Mouse (Mus musculus) bone marrow, adult 2 months (tissue): ENCODE results near the gene Kctd12b. TPM values are rescaled to one million over a fixed set of nuclear protein-coding genes. Genes with fewer than 3 reads are reported as not detected.
"Not testable (repeated sequence)": the region's sequence is repeated elsewhere in the genome, so short reads cannot be mapped to it uniquely, and the experiment has no call there.

Source experiments
- H3K27ac ChIP-seq: fragments of 200-500 bp; 2 replicates; pipeline ENCODE4 v1.5.1; 2012; ENCODE audit warnings: low read depth, mild to moderate bottlenecking, control low read depth, inconsistent platforms, low read length; ENCODE audit not compliant: control insufficient read depth, poor library complexity, insufficient read depth
- H3K4me1 ChIP-seq: fragments of 200-500 bp; 2 replicates; pipeline ENCODE4 v1.6.1; 2011; ENCODE audit warnings: low read length; ENCODE audit not compliant: control insufficient read depth, insufficient read depth
- H3K4me3 ChIP-seq: fragments of 200-500 bp; replicated peaks from 2 replicates; pipeline ENCODE3; 2011; ENCODE audit warnings: mild to moderate bottlenecking, low read depth, low read length, control low read depth; ENCODE audit not compliant: control insufficient read depth
- CTCF ChIP-seq: fragments of 200-500 bp; IDR thresholded peaks from 2 replicates; pipeline ENCODE4 v1.5.1; 2011; ENCODE audit warnings: low read length, control low read depth; ENCODE audit not compliant: control insufficient read depth, insufficient read depth
- POLR2A ChIP-seq: fragments of 200-500 bp; IDR thresholded peaks from 2 replicates; pipeline ENCODE4 v1.6.1; 2011; ENCODE audit warnings: low read depth, mild to moderate bottlenecking, control low read depth, low read length, borderline replicate concordance; ENCODE audit not compliant: control insufficient read depth
- WGBS: fragments of 180-500 bp; shearing (Covaris S2); methylation state at CpG from one replicate; pipeline ENCODE4 v1.1.7; 2018; 5-methylcytosine and 5-hydroxymethylcytosine counted together
- polyA plus RNA-seq: library from polyadenylated mRNA; stranded (reverse); fragments of >200 nt; gene quantifications from 2 replicates; pipeline ENCODE4 v1.2.4, GENCODE M21; 2011; ENCODE audit warnings: low replicate concordance; ENCODE audit not compliant: missing spikeins, insufficient read depth, insufficient read length

Kctd12b gene
- polyA plus RNA-seq, result 1.7 and 2.1 TPM in 2 replicates

DNA sequence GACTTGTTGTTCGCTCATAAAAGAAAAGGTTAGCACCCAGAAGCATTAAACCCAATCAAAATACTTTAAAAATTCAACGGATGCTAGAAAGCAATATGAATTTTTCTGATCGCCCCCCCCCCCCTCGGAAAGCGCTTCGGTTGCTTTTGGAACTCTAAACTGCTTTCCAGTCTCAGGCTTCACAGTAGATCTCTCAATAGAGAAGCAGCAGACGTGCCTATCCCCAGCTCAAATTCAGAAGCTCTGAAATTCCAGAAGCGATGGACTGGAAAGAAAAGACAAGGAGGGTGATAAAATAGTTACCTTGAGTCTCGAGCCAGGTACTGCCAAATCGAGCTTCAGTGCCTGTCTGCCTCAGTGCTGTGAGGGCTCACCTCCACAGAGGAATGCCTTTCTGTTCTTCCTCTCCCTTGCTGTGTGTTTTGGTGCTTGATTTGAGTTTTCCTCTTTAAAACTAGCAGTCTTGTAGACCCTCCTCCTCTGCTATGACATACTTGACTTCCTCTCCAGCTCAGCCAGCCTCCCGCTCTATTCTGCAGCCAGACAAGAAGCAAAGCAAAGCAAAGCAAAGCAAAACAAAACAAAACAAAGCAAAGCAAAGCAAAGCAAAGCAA is at the start of gene Kctd12b:
TSS of gene Kctd12b (minus strand) at position 610 of the 614 bp plus-strand sequence.
- WGBS, result 18% methylated on average over 11 of the region's 11 CpGs
- no peak within 1 kb of the TSS for H3K27ac ChIP-seq

DNA sequence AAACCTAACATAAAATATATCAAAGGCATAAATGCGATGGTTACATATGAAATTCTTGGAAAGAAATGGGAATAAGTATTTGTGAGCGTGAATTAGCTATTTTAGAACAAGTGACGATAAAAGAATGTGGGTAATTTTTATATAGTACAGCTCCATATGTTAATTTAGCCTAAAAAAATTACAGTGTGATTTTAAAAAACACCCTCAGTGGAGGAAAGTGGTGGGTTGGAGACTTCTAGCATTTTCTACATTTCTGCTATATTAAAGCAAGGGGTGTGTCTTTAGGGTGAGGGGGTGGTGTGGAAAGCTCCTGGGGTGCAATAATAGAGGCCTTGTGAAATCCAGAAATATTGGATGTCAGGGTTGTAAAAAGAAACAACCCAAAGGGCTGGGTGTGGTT is 46.3 kb upstream of the Kctd12b start:
- H3K4me3 ChIP-seq, result no peak overlapping the region
- H3K4me1 ChIP-seq, result no peaks in the 10 kb centered on the region
- 72% methylated on average over 3 of the region's 3 CpGs for WGBS
- TF ChIP-seq CTCF, result no peak
- no peak overlapping the region for H3K27ac ChIP-seq

More for the DNA sequence above, at the start of gene Kctd12b:
- peak within 1 kb of the TSS; percentile 62 for H3K4me3 ChIP-seq
- no peaks in the 10 kb centered on the region for H3K4me1 ChIP-seq
- TF ChIP-seq POLR2A (no peak), CTCF (no peak)

DNA sequence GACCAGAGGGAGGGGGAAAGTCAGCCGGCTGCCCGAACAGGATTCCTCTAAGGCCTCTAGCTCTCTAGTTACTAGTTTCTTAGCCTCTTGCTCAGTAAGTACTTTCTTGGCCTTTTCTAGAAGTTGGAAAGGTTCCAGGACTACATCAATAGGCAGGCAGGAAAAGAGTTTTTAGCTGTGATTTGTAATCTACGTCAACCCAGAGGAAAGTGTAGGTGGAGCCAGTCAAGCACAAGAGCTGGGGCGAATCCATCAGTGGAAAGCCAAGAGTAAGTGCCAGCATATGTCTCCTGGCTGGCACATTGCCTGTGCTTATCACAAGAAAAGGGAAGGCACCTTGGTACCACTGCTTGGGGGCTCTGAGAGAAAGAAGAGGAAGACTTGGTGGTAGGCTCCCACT is 39.5 kb upstream of the Kctd12b start:
- H3K4me3 ChIP-seq, result no peak overlapping the region
- no peak overlapping the region for H3K27ac ChIP-seq
- TF ChIP-seq POLR2A (no peak), CTCF (no peak)
- 80% methylated on average over 4 of the region's 4 CpGs for WGBS
- no peaks in the 10 kb centered on the region for H3K4me1 ChIP-seq

DNA sequence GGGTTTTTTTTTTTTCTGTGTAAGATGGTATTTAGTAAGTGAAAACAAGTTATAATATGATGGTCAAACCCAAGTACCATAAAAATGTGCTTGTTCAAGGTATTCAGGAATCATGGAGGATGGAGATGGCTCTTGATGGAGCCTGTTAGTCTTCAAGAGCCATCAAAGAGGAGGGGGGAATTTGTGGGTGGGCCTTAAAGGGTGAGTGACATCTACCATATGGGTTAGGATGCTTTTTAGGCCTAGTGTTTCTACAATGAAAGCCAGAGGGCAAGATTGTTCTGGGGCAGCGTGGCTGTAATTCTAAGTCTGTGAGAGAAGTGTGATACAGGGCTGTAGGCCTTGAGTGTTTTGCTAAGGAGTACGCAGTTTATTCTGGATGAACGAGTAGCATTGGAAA is 28.2 kb upstream of the Kctd12b start:
- H3K4me1 ChIP-seq, result no peaks in the 10 kb centered on the region; the same call in 1 of the 2 replicates
- no peak for TF ChIP-seq CTCF
- TF ChIP-seq POLR2A, result no peak
- H3K4me3 ChIP-seq, result no peak overlapping the region
- 68% methylated on average over 3 of the region's 3 CpGs for WGBS
- no peak overlapping the region for H3K27ac ChIP-seq

DNA sequence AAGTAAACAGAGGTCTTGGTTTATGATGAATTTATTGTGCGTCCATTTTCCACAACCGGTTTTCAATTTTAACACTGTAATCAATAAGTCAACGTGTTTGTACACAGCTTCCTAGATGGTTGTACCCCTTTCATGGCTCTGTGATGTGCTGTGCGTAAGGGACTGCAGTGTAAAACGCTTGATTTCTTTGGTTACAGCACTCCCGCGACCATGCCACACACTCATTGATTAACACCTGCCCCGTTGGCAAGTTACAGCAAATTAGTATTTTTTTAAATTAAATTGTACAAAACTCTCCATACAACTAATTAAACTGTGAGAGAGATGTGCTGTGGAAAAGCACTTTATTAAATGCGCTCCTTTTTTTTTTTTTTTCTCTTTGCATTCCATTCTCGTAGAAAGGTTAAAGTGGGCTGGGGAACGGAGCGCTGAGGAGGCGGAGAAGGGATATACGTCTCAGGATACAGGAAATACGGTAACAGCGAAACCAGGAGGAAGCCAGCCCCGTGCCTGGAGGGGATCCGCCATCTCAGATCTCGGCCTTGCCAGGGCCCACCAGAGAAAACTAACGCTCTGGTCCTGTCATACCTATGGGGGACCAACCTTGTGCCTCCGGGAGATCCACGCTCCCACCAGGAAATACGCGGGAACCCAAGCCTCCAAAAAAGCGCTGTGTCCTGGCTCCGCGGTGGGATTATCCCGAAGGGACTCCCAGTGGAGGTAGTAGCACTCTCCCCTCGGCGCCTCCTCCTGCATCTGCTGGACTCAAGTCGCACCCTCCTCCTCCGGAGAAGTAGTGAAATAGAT is 27.1 kb upstream of the Kctd12b start, which contains the start of gene Nbdy:
TSS of gene Nbdy (plus strand) at position 481 of the 807 bp plus-strand sequence.
- 0 out of 2 replicates have a peak within 1 kb of the TSS, but pooled peaks have one; percentile 4 for H3K27ac ChIP-seq
- no peaks in the 10 kb centered on the region; the same call in 1 of the 2 replicates for H3K4me1 ChIP-seq
- peak within 1 kb of the TSS; percentile 74 for H3K4me3 ChIP-seq
- TF ChIP-seq CTCF, result no peak
- no peak for TF ChIP-seq POLR2A
- 8% methylated on average over 32 of the region's 32 CpGs for WGBS

DNA sequence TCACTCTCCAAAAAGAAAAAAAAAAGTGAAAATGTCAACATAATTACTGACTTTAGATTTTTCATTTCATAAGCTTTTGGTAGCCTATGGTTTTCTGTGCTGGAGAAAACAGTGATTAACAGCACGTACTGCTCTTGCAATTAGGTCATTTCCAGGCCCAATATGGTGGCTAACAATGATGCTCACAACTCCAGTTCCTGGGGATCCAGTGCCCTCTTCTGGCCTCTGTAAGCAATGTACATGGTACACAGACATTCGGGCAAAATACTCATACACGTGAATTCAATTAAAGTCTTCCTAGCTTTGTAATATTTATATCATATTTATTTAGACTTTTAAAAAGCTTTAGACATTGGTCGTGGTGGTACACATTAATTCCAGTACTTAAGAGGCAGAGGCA is 23.4 kb upstream of the Kctd12b start:
- H3K4me1 ChIP-seq, result no peaks in the 10 kb centered on the region; the same call in 1 of the 2 replicates
- no peak for TF ChIP-seq POLR2A
- TF ChIP-seq CTCF, result 0 out of 2 replicates have a peak, but pooled peaks have one; percentile 9
- H3K4me3 ChIP-seq, result no peak overlapping the region
- H3K27ac ChIP-seq, result no peak overlapping the region
- 46% methylated on average over 4 of the region's 4 CpGs for WGBS

DNA sequence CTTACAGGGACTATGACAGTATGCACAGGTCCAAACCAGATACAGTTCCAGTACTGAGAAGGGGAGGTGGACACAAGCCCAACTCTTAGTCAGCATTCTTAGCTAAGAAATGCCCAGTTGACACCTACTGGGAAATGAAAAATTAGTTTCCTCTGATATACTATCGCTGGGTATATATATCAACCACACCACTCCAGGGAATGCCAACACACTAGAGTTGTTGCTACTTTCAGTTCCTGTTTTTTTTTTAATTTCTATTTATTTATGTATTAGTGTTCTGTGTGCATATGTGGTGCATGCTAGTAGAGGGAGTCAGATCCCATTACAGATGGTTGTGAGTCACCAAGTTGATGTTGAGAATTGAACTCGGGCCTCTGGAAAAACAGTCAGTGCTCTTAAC is 20.5 kb upstream of the Kctd12b start:
- TF ChIP-seq CTCF (no peak), POLR2A (no peak)
- 56% methylated on average over 2 of the region's 2 CpGs for WGBS
- Histone ChIP-seq H3K4me3 (no peak overlapping the region), H3K4me1 (no peaks in the 10 kb centered on the region), H3K27ac (no peak overlapping the region)

DNA sequence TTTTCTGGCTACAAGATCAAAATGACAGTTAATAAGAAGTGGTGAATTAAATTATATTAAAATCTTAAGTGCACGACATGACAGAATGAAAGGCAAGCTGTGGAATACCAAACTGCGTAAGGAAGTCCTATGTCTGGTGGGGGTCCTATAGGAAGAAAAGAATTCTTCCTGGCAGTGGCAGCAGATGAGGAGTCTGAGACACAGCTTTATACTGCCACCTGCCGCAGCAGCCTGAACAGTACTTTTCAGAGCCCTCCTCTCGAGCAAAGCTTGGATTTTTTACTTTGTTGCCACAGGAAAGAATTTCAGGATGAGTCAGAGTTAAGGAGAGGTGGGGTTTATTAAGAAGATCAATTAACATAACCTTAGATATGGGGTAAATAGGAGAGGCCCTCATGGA is 11.5 kb upstream of the Kctd12b start:
- H3K27ac ChIP-seq, result no peak overlapping the region
- TF ChIP-seq CTCF, result no peak
- no peak for TF ChIP-seq POLR2A
- WGBS, result 24% methylated on average over 4 of the region's 4 CpGs
- no peaks in the 10 kb centered on the region for H3K4me1 ChIP-seq
- no peak overlapping the region for H3K4me3 ChIP-seq

DNA sequence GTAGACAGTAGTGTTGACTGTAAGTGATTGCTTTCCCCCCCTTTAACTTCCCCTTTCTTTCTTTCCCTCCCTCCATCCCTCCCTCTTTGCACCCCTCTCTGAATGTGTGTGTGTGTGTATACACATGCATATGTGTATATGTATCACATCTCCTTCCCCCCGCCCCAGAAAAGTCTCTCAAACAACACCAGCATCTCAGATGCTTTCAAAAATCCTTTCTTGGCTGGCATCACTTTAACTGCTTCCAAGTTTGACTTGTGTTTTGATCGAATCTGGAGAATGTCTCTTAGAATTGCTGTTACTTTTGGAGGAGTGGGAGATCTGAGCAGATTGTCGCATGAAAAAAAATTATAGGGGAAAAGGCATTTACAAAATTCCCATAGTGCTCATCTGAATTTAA is 4.3 kb upstream of the Kctd12b start:
- TF ChIP-seq CTCF (no peak), POLR2A (no peak)
- 67% methylated on average over 3 of the region's 3 CpGs for WGBS
- Histone ChIP-seq H3K27ac (no peak overlapping the region), H3K4me1 (no peaks in the 10 kb centered on the region), H3K4me3 (no peak overlapping the region)

DNA sequence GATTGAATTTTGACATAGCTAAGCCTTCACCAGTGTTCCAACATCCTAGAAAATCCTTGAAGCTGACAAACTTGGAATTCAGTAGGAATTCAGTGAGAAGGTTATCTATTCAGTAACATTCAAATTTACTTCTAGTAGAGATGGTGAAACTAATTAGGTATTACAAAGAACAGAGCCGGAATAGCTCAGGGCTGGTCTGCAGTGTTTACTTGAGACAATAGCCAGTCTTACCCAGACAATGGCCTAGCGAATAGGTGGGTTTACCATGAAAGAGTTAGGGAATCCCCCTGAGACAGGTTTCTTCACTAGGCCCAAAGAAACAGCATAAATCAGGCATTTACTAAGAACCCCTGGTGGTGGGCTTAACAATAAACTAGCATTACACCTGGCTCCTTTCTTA is 28.0 kb downstream of the Kctd12b start:
- WGBS, result 84% methylated on average over 2 of the region's 2 CpGs
- H3K4me1 ChIP-seq, H3K27ac ChIP-seq, H3K4me3 ChIP-seq: not testable (repeated sequence)
